Comparison of ENCODE assay signal across 1 mouse cellular context in genomic region chr10:20135350-20136058, GRCm38 (mm10).
A peak's percentile ranks its signal among the peaks of the same experiment; 100 is the strongest.
TF ChIP-seq lines count a peak whose summit lies in the region.

No protein-coding gene starts in this region.

TF ChIP-seq in MEL, 35 proteins besides CTCF, POLR2A, EP300 and RAD21 (continued from another document):
- TF ChIP-seq CHD1 (IDR thresholded peaks at IDR 0.05; ENCODE audit: low read depth, low read length) (no peak), SIN3A (IDR thresholded peaks at IDR 0.05; ENCODE audit: low read length) (peak; percentile 84), MYB (IDR thresholded peaks at IDR 0.05; ENCODE audit: low read depth, low read length) (peak; percentile 86), E2F4 (IDR thresholded peaks at IDR 0.05; ENCODE audit: borderline replicate concordance, low read depth, low read length) (no peak), ZC3H11A (IDR thresholded peaks at IDR 0.05; ENCODE audit: low read depth, low read length) (no peak), ETS1 (IDR thresholded peaks at IDR 0.05; ENCODE audit: low read depth, low read length) (peak; percentile 80), HCFC1 (IDR thresholded peaks at IDR 0.05; ENCODE audit: low read depth, low read length) (peak; percentile 59), TBP (IDR thresholded peaks at IDR 0.05; ENCODE audit: low read depth, low read length) (peak; percentile 59; the same call in 1 of the 2 replicates), ZKSCAN1 (IDR thresholded peaks at IDR 0.05; ENCODE audit: low read depth, low read length) (no peak)
